Mouse (Mus musculus): ENCODE measurements around the gene Dtx3. TPM values are rescaled to one million over a fixed set of nuclear protein-coding genes. Genes with fewer than 3 reads are reported as not detected.

Dtx3 gene
- 60.1 and 68.7 TPM in 2 replicates for polyA plus RNA-seq (2012; ENCODE audit: insufficient read depth, insufficient read length, missing spikeins)

GRCm38 (mm10) chr10:127195328-127196129 lies at the start of gene Dtx3:
Dtx3 (minus strand) TSS chr10:127195728.
- Histone ChIP-seq H3K4me1 (ENCODE audit: control insufficient read depth, insufficient read depth, low read length) (peaks cover 6% of the 10 kb centered on the region; the same call in 1 of the 2 replicates), H3K4me3 (ENCODE audit: insufficient read depth, low read length) (peak within 1 kb of the TSS; percentile 65), H3K27ac (ENCODE audit: insufficient read depth, low read depth, low read length) (0 out of 2 replicates have a peak within 1 kb of the TSS, but pooled peaks have one; percentile 19)
- TF ChIP-seq POLR2A (IDR thresholded peaks at IDR 0.05; ENCODE audit: borderline replicate concordance, low read depth, low read length), result no peak
- no peak for TF ChIP-seq CTCF (IDR thresholded peaks at IDR 0.05; ENCODE audit: low read depth, low read length)

GRCm38 (mm10) chr10:127238241-127238824 lies 42.8 kb upstream of the Dtx3 start:
- no peak overlapping the region for H3K27ac ChIP-seq (ENCODE audit: insufficient read depth, low read depth, low read length)
- H3K4me1 ChIP-seq (ENCODE audit: control insufficient read depth, insufficient read depth, low read length), result no peaks in the 10 kb centered on the region
- TF ChIP-seq POLR2A (IDR thresholded peaks at IDR 0.05; ENCODE audit: borderline replicate concordance, low read depth, low read length) (no peak), CTCF (IDR thresholded peaks at IDR 0.05; ENCODE audit: low read depth, low read length) (no peak)
- no peak overlapping the region for H3K4me3 ChIP-seq (ENCODE audit: insufficient read depth, low read length)

GRCm38 (mm10) chr10:127236541-127236940 lies 41.0 kb upstream of the Dtx3 start:
- no peak overlapping the region for H3K27ac ChIP-seq (ENCODE audit: insufficient read depth, low read depth, low read length)
- TF ChIP-seq POLR2A (IDR thresholded peaks at IDR 0.05; ENCODE audit: borderline replicate concordance, low read depth, low read length) (no peak), CTCF (IDR thresholded peaks at IDR 0.05; ENCODE audit: low read depth, low read length) (no peak)
- H3K4me3 ChIP-seq (ENCODE audit: insufficient read depth, low read length), result no peak overlapping the region
- no peaks in the 10 kb centered on the region for H3K4me1 ChIP-seq (ENCODE audit: control insufficient read depth, insufficient read depth, low read length)

GRCm38 (mm10) chr10:127233141-127233540 lies 37.6 kb upstream of the Dtx3 start:
- Histone ChIP-seq H3K4me1 (ENCODE audit: control insufficient read depth, insufficient read depth, low read length) (no peaks in the 10 kb centered on the region), H3K27ac (ENCODE audit: insufficient read depth, low read depth, low read length) (no peak overlapping the region), H3K4me3 (ENCODE audit: insufficient read depth, low read length) (no peak overlapping the region)
- TF ChIP-seq POLR2A (IDR thresholded peaks at IDR 0.05; ENCODE audit: borderline replicate concordance, low read depth, low read length) (no peak), CTCF (IDR thresholded peaks at IDR 0.05; ENCODE audit: low read depth, low read length) (no peak)

- TF ChIP-seq POLR2A (IDR thresholded peaks at IDR 0.05; ENCODE audit: borderline replicate concordance, low read depth, low read length) (no peak), CTCF (IDR thresholded peaks at IDR 0.05; ENCODE audit: low read depth, low read length) (no peak)
- peaks cover 13% of the 10 kb centered on the region for H3K4me1 ChIP-seq (ENCODE audit: control insufficient read depth, insufficient read depth, low read length)
- H3K27ac ChIP-seq (ENCODE audit: insufficient read depth, low read depth, low read length), result no peak overlapping the region
- no peak overlapping the region for H3K4me3 ChIP-seq (ENCODE audit: insufficient read depth, low read length)
These were observed 36.2 kb upstream of the Dtx3 start for GRCm38 (mm10) chr10:127231741-127232140.

- Histone ChIP-seq H3K4me3 (ENCODE audit: insufficient read depth, low read length) (no peak overlapping the region), H3K4me1 (ENCODE audit: control insufficient read depth, insufficient read depth, low read length) (peaks cover 16% of the 10 kb centered on the region), H3K27ac (ENCODE audit: insufficient read depth, low read depth, low read length) (no peak overlapping the region)
- no peak for TF ChIP-seq CTCF (IDR thresholded peaks at IDR 0.05; ENCODE audit: low read depth, low read length)
- no peak for TF ChIP-seq POLR2A (IDR thresholded peaks at IDR 0.05; ENCODE audit: borderline replicate concordance, low read depth, low read length)
These were observed 35.2 kb upstream of the Dtx3 start for GRCm38 (mm10) chr10:127230693-127231092.

GRCm38 (mm10) chr10:127228897-127229296 lies 33.4 kb upstream of the Dtx3 start:
- Histone ChIP-seq H3K4me3 (ENCODE audit: insufficient read depth, low read length) (no peak overlapping the region), H3K4me1 (ENCODE audit: control insufficient read depth, insufficient read depth, low read length) (peaks cover 16% of the 10 kb centered on the region), H3K27ac (ENCODE audit: insufficient read depth, low read depth, low read length) (no peak overlapping the region)
- TF ChIP-seq CTCF (IDR thresholded peaks at IDR 0.05; ENCODE audit: low read depth, low read length) (peak; percentile 25; the same call in 1 of the 2 replicates), POLR2A (IDR thresholded peaks at IDR 0.05; ENCODE audit: borderline replicate concordance, low read depth, low read length) (no peak)

GRCm38 (mm10) chr10:127227163-127227562 lies 31.6 kb upstream of the Dtx3 start:
- Histone ChIP-seq H3K4me1 (ENCODE audit: control insufficient read depth, insufficient read depth, low read length) (peaks cover 16% of the 10 kb centered on the region), H3K4me3 (ENCODE audit: insufficient read depth, low read length) (no peak overlapping the region), H3K27ac (ENCODE audit: insufficient read depth, low read depth, low read length) (no peak overlapping the region)
- TF ChIP-seq POLR2A (IDR thresholded peaks at IDR 0.05; ENCODE audit: borderline replicate concordance, low read depth, low read length) (no peak), CTCF (IDR thresholded peaks at IDR 0.05; ENCODE audit: low read depth, low read length) (no peak)

GRCm38 (mm10) chr10:127226318-127226895 lies 30.9 kb upstream of the Dtx3 start:
- H3K4me1 ChIP-seq (ENCODE audit: control insufficient read depth, insufficient read depth, low read length), result peaks cover 16% of the 10 kb centered on the region
- no peak overlapping the region for H3K27ac ChIP-seq (ENCODE audit: insufficient read depth, low read depth, low read length)
- no peak overlapping the region for H3K4me3 ChIP-seq (ENCODE audit: insufficient read depth, low read length)
- no peak for TF ChIP-seq POLR2A (IDR thresholded peaks at IDR 0.05; ENCODE audit: borderline replicate concordance, low read depth, low read length)
- peak; percentile 25; the same call in 1 of the 2 replicates for TF ChIP-seq CTCF (IDR thresholded peaks at IDR 0.05; ENCODE audit: low read depth, low read length)

Measured in bone marrow macrophage, adult 2 months (primary cell).